Mouse (Mus musculus) CD8-positive naive resting alpha-beta T cell, adult 57 days (primary cell): ENCODE results near the gene Alg14. TPM values are rescaled to one million over a fixed set of nuclear protein-coding genes. Genes with fewer than 3 reads are reported as not detected.

ENCODE experiments used
- total RNA-seq: library from RNA; stranded (reverse); gene quantifications from one replicate; pipeline ENCODE4 v1.2.4, GENCODE M21; 2023

Alg14 gene
- total RNA-seq, result 7.7 TPM

DNA sequence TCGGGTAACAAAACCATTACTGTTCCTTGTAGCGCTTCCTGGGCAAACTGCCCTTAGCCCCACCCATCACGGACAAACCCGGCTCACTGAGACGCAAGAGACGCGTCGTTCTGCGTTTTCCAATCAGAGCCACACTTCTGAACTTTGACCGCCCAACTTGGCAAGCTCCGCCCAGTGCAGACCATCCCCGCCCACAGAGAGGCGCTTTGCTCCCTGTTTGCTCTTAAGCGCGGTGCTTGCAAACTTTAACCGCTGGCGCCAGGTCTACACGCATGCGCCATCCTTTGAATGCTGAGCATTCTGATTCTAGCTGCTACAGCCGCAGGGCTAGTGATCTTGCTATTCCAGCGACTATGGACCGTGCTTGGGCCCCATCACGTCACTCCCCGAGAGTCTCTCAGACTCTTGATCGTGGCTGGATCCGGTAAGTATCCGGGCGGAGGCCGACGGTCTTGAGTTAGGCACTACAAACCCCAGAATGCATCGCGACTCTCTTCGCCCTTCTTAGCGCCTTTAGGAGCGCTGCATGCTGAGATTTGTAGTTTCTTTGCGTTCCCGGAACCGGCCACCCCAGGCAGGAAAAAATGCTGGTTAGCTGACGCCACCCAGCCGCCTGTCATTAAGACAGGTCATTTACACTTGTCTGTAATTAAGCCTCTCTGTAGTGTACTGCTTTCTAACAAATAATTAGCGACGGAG, at the start of gene Alg14:
Alg14 (plus strand) TSS at position 214 of the 699 bp plus-strand sequence.

DNA sequence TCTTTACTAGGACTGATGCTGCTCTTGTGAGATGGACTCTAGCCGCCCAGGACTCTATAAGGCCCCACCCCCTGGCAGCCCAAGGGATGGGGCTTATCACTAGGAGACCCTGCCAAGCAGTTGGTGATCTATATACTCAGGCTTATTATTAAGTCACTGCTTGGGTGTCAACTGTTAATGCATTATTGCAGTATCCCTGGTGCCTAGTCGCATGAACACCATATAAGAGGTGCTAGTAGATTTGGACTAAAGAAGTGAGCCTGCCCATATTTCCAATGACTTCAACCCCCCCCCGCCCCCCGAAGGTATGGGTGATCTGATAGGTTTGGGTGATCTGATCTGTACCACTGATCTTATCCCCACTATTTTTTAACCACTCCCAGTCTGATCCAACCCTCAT, 8.6 kb upstream of the Alg14 start, which contains the start of gene Tmem56:
Tmem56 (minus strand) TSS at position 101 of the 400 bp plus-strand sequence.

Other genes with a start within 250 kb of the Alg14 start
- gene Rwdd3, start 120.1 kb upstream of the Alg14 start, total RNA-seq, result 12.0 TPM
- gene Tmem56, start 8.7 kb upstream of the Alg14 start, total RNA-seq, result not detected
- 20.2 TPM for gene Cnn3, start 134.7 kb downstream of the Alg14 start, total RNA-seq
- gene Slc44a3, start 240.6 kb downstream of the Alg14 start, total RNA-seq, result not detected